Mouse (Mus musculus) heart, adult 9 months (tissue): ENCODE results near the gene Wbp11.
"Not testable (repeated sequence)": the region's sequence is repeated elsewhere in the genome, so short reads cannot be mapped to it uniquely, and the experiment has no call there.

Experiments used
- DNase-seq, 2 experiments: peaks; one replicate each; pipeline ENCODE4 v3.0.0; 2022; ENCODE audit warnings: low spot score in 2 of 2

Wbp11 gene

GRCm38 (mm10) chr6:136803739-136804633 is 24.0 kb downstream of the Wbp11 start, which contains the start of gene Hist4h4:
Gene Hist4h4, minus strand, starts transcription at chr6:136804415.
- DNase-seq: peak; percentile 93 to 97

GRCm38 (mm10) chr6:136803093-136803738 is 24.8 kb downstream of the Wbp11 start:
- no peak for DNase-seq

GRCm38 (mm10) chr6:136801274-136801673 is 26.8 kb downstream of the Wbp11 start:
- DNase-seq: no peak

GRCm38 (mm10) chr6:136800710-136801109 is 27.3 kb downstream of the Wbp11 start:
- no peak for DNase-seq

GRCm38 (mm10) chr6:136797874-136798693 is 29.9 kb downstream of the Wbp11 start:
- DNase-seq: not testable (repeated sequence)

GRCm38 (mm10) chr6:136795850-136796249 is 32.2 kb downstream of the Wbp11 start:
- no peak for DNase-seq

- no peak for DNase-seq
Observed at GRCm38 (mm10) chr6:136795110-136795509, 32.9 kb downstream of the Wbp11 start.

- no peak for DNase-seq
Observed at GRCm38 (mm10) chr6:136793831-136794525, 34.1 kb downstream of the Wbp11 start.

GRCm38 (mm10) chr6:136792884-136793758 is 34.9 kb downstream of the Wbp11 start:
- DNase-seq: no peak

GRCm38 (mm10) chr6:136789391-136789971 is 38.6 kb downstream of the Wbp11 start:
- DNase-seq: peak; percentile 81 to 86

GRCm38 (mm10) chr6:136782761-136783160 is 45.3 kb downstream of the Wbp11 start:
- DNase-seq: no peak

GRCm38 (mm10) chr6:136782146-136782545 is 45.9 kb downstream of the Wbp11 start:
- no peak for DNase-seq

- no peak for DNase-seq
Observed at GRCm38 (mm10) chr6:136781377-136781986, 46.6 kb downstream of the Wbp11 start, which contains the start of gene Gucy2c. Gene Gucy2c, minus strand, starts transcription at chr6:136781765.

- DNase-seq: no peak
Observed at GRCm38 (mm10) chr6:136776392-136776791, 51.6 kb downstream of the Wbp11 start.

GRCm38 (mm10) chr6:136769859-136770258 is 58.2 kb downstream of the Wbp11 start:
- no peak for DNase-seq

GRCm38 (mm10) chr6:136769143-136769542 is 58.9 kb downstream of the Wbp11 start:
- no peak for DNase-seq

- DNase-seq: no peak
Observed at GRCm38 (mm10) chr6:136763912-136764311, 64.1 kb downstream of the Wbp11 start.
